Mouse (Mus musculus): Measurements from ENCODE around the gene Nelfa. TPM values are rescaled to one million over a fixed set of nuclear protein-coding genes. Genes with fewer than 3 reads are reported as not detected.

Gene Nelfa
- polyA plus RNA-seq, 1 experiment from 2014 or later: 68.3 TPM

DNA sequence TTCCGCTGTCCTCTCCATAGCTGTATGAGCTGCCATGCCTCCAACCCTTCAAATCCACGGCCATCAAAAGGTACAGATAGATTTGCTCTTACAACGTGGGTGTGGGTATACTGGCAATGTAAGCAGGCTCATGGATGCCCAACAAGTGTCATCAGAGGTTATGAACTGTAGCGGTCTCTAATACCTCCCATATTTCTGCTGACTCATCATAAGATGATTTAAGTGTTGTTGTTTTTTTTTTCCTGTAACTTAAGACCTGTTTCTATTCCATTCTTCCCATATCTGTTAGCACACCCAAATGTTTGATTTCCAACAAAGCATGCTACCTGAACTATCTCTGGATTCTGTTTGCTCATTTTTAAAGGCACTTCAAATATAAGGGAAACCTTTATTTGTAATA, 55.1 kb downstream of the Nelfa start:
- 93% methylated on average over 4 of the region's 4 CpGs for WGBS
- H3K4me1 ChIP-seq (replicated peaks; ENCODE audit: control insufficient read depth, insufficient read depth, low read length): no peaks in the 10 kb centered on the region
- H3K27me3 ChIP-seq (replicated peaks; ENCODE audit: control insufficient read depth, insufficient read depth, low read length): no peaks in the 10 kb centered on the region
- DNase-seq (ENCODE audit: low spot score) (no peak), ATAC-seq (replicated peaks; ENCODE audit: low FRiP score) (no peak)
- no peak overlapping the region for H3K4me2 ChIP-seq
- H3K4me3 ChIP-seq (ENCODE audit: low read depth, low read length): no peak overlapping the region
- peaks cover 45% of the 10 kb centered on the region for H3K36me3 ChIP-seq (ENCODE audit: control insufficient read depth, insufficient read depth, low read length)
- H3K9me3 ChIP-seq (ENCODE audit: control insufficient read depth, low read length): no peaks in the 10 kb centered on the region
- H3K27ac ChIP-seq (ENCODE audit: low read depth, low read length): no peak overlapping the region
- H3K9ac ChIP-seq (ENCODE audit: low read depth, low read length): no peak overlapping the region

DNA sequence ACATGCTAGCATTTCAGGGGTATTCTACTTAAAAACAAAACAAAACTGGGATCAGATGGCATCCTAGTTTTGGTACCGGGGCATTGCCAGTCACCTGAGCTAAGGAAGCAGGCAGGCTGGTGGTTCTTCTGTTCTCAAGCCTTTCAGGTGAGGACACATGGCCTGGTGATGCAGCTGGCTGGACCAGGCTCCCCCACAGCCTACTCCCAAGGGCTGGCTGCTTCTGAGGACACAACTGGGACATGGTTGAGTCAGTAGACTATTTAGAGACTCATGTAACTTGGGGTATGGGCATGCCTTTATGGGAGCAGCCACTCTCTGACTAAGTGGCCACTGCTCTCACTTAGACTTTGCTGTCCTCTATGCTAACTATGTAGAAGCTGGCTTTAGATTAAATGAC, 60.7 kb downstream of the Nelfa start:
- Histone ChIP-seq H3K9me3 (ENCODE audit: control insufficient read depth, low read length) (no peaks in the 10 kb centered on the region), H3K27ac (ENCODE audit: low read depth, low read length) (no peak overlapping the region), H3K9ac (ENCODE audit: low read depth, low read length) (no peak overlapping the region), H3K4me1 (replicated peaks; ENCODE audit: control insufficient read depth, insufficient read depth, low read length) (no peaks in the 10 kb centered on the region), H3K4me2 (no peak overlapping the region), H3K4me3 (ENCODE audit: low read depth, low read length) (no peak overlapping the region), H3K27me3 (replicated peaks; ENCODE audit: control insufficient read depth, insufficient read depth, low read length) (no peaks in the 10 kb centered on the region), H3K36me3 (ENCODE audit: control insufficient read depth, insufficient read depth, low read length) (peaks cover 20% of the 10 kb centered on the region)
- DNase-seq (ENCODE audit: low spot score): no peak
- 95% methylated on average over 1 of the region's 1 CpGs for WGBS
- no peak for ATAC-seq (replicated peaks; ENCODE audit: low FRiP score)

- Histone ChIP-seq H3K36me3 (ENCODE audit: control insufficient read depth, insufficient read depth, low read length) (peaks cover 64% of the 10 kb centered on the region), H3K4me1 (replicated peaks; ENCODE audit: control insufficient read depth, insufficient read depth, low read length) (no peaks in the 10 kb centered on the region), H3K27me3 (replicated peaks; ENCODE audit: control insufficient read depth, insufficient read depth, low read length) (no peaks in the 10 kb centered on the region), H3K9ac (ENCODE audit: low read depth, low read length) (no peak overlapping the region), H3K4me2 (no peak overlapping the region), H3K9me3 (ENCODE audit: control insufficient read depth, low read length) (peaks cover 3% of the 10 kb centered on the region; the same call in 1 of the 2 replicates), H3K4me3 (ENCODE audit: low read depth, low read length) (no peak overlapping the region), H3K27ac (ENCODE audit: low read depth, low read length) (no peak overlapping the region)
- ATAC-seq (replicated peaks; ENCODE audit: low FRiP score) (no peak), DNase-seq (ENCODE audit: low spot score) (no peak)
These were observed 78.5 kb downstream of the Nelfa start for GRCm38 (mm10) chr5:33857693-33858092.

- Histone ChIP-seq H3K4me1 (replicated peaks; ENCODE audit: control insufficient read depth, insufficient read depth, low read length) (no peaks in the 10 kb centered on the region), H3K4me2 (no peak overlapping the region), H3K27me3 (replicated peaks; ENCODE audit: control insufficient read depth, insufficient read depth, low read length) (no peaks in the 10 kb centered on the region), H3K4me3 (ENCODE audit: low read depth, low read length) (no peak overlapping the region), H3K9ac (ENCODE audit: low read depth, low read length) (no peak overlapping the region), H3K27ac (ENCODE audit: low read depth, low read length) (no peak overlapping the region), H3K9me3 (ENCODE audit: control insufficient read depth, low read length) (no peaks in the 10 kb centered on the region), H3K36me3 (ENCODE audit: control insufficient read depth, insufficient read depth, low read length) (peaks cover 44% of the 10 kb centered on the region)
- 71% methylated on average over 2 of the region's 2 CpGs for WGBS
- ATAC-seq (replicated peaks; ENCODE audit: low FRiP score): no peak
- no peak for DNase-seq (ENCODE audit: low spot score)
These were observed 82.2 kb downstream of the Nelfa start for GRCm38 (mm10) chr5:33854019-33854418.

- H3K9ac ChIP-seq (ENCODE audit: low read depth, low read length): no peak overlapping the region
- no peak for DNase-seq (ENCODE audit: low spot score)
- 100% methylated on average over 1 of the region's 1 CpGs for WGBS
- H3K4me2 ChIP-seq: no peak overlapping the region
- no peaks in the 10 kb centered on the region for H3K27me3 ChIP-seq (replicated peaks; ENCODE audit: control insufficient read depth, insufficient read depth, low read length)
- H3K27ac ChIP-seq (ENCODE audit: low read depth, low read length): no peak overlapping the region
- peaks cover 35% of the 10 kb centered on the region for H3K36me3 ChIP-seq (ENCODE audit: control insufficient read depth, insufficient read depth, low read length)
- no peak for ATAC-seq (replicated peaks; ENCODE audit: low FRiP score)
- no peaks in the 10 kb centered on the region for H3K4me1 ChIP-seq (replicated peaks; ENCODE audit: control insufficient read depth, insufficient read depth, low read length)
- H3K4me3 ChIP-seq (ENCODE audit: low read depth, low read length): no peak overlapping the region
- H3K9me3 ChIP-seq (ENCODE audit: control insufficient read depth, low read length): no peaks in the 10 kb centered on the region
These were observed 83.1 kb downstream of the Nelfa start for GRCm38 (mm10) chr5:33853086-33853485.

- WGBS: 90% methylated on average over 4 of the region's 4 CpGs
- DNase-seq (ENCODE audit: low spot score): no peak
- H3K9me3 ChIP-seq (ENCODE audit: control insufficient read depth, low read length): no peaks in the 10 kb centered on the region
- H3K4me1 ChIP-seq (replicated peaks; ENCODE audit: control insufficient read depth, insufficient read depth, low read length): no peaks in the 10 kb centered on the region
- H3K27ac ChIP-seq (ENCODE audit: low read depth, low read length): no peak overlapping the region
- H3K9ac ChIP-seq (ENCODE audit: low read depth, low read length): no peak overlapping the region
- H3K4me2 ChIP-seq: no peak overlapping the region
- no peaks in the 10 kb centered on the region for H3K27me3 ChIP-seq (replicated peaks; ENCODE audit: control insufficient read depth, insufficient read depth, low read length)
- H3K36me3 ChIP-seq (ENCODE audit: control insufficient read depth, insufficient read depth, low read length): peaks cover 27% of the 10 kb centered on the region
- no peak overlapping the region for H3K4me3 ChIP-seq (ENCODE audit: low read depth, low read length)
- ATAC-seq (replicated peaks; ENCODE audit: low FRiP score): no peak
These were observed 84.7 kb downstream of the Nelfa start for GRCm38 (mm10) chr5:33851466-33851865.

Small RNA genes within 50 kb of the gene (microRNA-seq; reads per million reads assigned to microRNA genes)
- not detected for gene Mir7024 (ENCODE audit: borderline number of aligned reads)

Other genes starting within 250 kb of the Nelfa start
- gene Fgfr3, start 214.7 kb downstream of the Nelfa start, polyA plus RNA-seq (2014; fragmentation: Nextera tagmentation; extraction: Ambion mirVana): 7.8 and 8.5 TPM in 2 replicates
- gene Letm1, start 153.6 kb downstream of the Nelfa start, polyA plus RNA-seq (2014; fragmentation: Nextera tagmentation; extraction: Ambion mirVana): 53.5 and 54.2 TPM in 2 replicates
- gene Nsd2, start 115.7 kb downstream of the Nelfa start, polyA plus RNA-seq (2014; fragmentation: Nextera tagmentation; extraction: Ambion mirVana): 48.6 and 62.5 TPM in 2 replicates
- 24.1 and 27.6 TPM in 2 replicates for gene Gm1673, start 47.0 kb upstream of the Nelfa start, polyA plus RNA-seq (2014; fragmentation: Nextera tagmentation; extraction: Ambion mirVana)
- gene Nat8l, start 59.6 kb upstream of the Nelfa start, polyA plus RNA-seq (2014; fragmentation: Nextera tagmentation; extraction: Ambion mirVana): 0.04 and 0.09 TPM in 2 replicates
- gene Poln, start 233.0 kb upstream of the Nelfa start, polyA plus RNA-seq (2014; fragmentation: Nextera tagmentation; extraction: Ambion mirVana): 0.58 and 0.79 TPM in 2 replicates
- gene Haus3, start 233.1 kb upstream of the Nelfa start, polyA plus RNA-seq (2014; fragmentation: Nextera tagmentation; extraction: Ambion mirVana): 47.5 and 51.5 TPM in 2 replicates